Mouse (Mus musculus): ENCODE results near the gene Cryba4. TPM values are rescaled to one million over a fixed set of nuclear protein-coding genes. Genes with fewer than 3 reads are reported as not detected.

Cryba4 gene
- polyA plus RNA-seq (2012; rRNA removed), result 0.35 TPM in 1 of 2 replicates, not detected in the other

DNA sequence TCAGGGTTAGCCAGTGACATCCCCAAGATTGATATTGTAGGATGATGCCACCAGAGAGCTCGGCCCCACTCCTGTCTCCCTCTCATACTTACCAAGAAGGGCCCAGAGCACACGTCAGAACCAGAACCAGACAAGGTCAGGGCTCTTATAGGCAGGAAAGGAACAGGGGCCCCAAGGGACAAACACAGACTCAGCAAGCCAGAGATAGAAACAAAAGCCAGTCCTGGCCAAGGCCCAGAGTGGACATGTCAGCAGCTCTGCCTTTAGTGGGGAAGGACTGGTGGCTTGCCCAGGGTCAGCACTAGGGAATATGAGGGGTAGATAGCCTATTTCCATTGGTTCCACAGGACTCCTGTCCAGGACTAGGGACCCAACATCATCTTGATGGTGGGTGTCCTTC is at the start of gene Cryba4:
Gene Cryba4 (minus strand): TSS at position 119 of the 400 bp plus-strand sequence.
- Histone ChIP-seq H3K4me1 (ENCODE audit: control insufficient read depth, insufficient read depth, low read length) (0 out of 2 replicates have a peak, but pooled peaks cover 4% of the 10 kb centered on the region), H3K27ac (ENCODE audit: insufficient read depth, low read depth, low read length) (peak within 1 kb of the TSS; percentile 32; the same call in 1 of the 2 replicates), H3K36me3 (ENCODE audit: control insufficient read depth, insufficient read depth, low read length) (no peaks in the 10 kb centered on the region), H3K27me3 (replicated peaks; ENCODE audit: control insufficient read depth, insufficient read depth, low read length) (no peaks in the 10 kb centered on the region), H3K4me3 (ENCODE audit: insufficient read depth, low read depth, low read length) (no peak within 1 kb of the TSS)
- no peak for TF ChIP-seq POLR2A (IDR thresholded peaks at IDR 0.05; ENCODE audit: low read depth, low read length)
- peak; percentile 80 for DNase-seq
- WGBS, result 61% methylated on average over 2 of the region's 2 CpGs

DNA sequence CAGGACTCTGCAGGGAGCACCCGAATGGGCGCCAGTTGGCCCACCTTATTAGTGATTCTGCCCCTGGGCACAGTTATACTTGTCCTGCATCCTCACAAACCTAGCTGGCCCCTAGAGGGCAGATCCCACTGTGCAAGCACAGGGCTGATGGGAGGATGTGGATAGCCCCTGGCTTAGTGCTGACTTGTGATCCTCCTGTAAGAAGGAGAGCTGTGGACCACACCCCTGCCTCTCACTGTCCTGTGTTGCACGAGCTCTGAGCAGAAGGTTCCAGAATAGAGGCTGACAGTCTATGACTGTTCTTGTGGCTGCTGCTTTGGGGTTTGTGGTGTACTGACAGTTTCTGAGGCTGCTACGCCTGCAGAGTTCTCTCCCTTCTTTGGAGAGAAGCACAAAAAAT is 49.4 kb upstream of the Cryba4 start:
- Histone ChIP-seq H3K27ac (ENCODE audit: insufficient read depth, low read depth, low read length) (no peak overlapping the region), H3K36me3 (ENCODE audit: control insufficient read depth, insufficient read depth, low read length) (no peaks in the 10 kb centered on the region), H3K4me3 (ENCODE audit: insufficient read depth, low read depth, low read length) (no peak overlapping the region), H3K4me1 (ENCODE audit: control insufficient read depth, insufficient read depth, low read length) (peaks cover 6% of the 10 kb centered on the region), H3K27me3 (replicated peaks; ENCODE audit: control insufficient read depth, insufficient read depth, low read length) (no peaks in the 10 kb centered on the region)
- DNase-seq, result no peak
- TF ChIP-seq CTCF (conservative IDR thresholded peaks at IDR 0.05; ENCODE audit: insufficient read depth, insufficient read length, low read depth, low read length), result no peak
- no peak for TF ChIP-seq POLR2A (IDR thresholded peaks at IDR 0.05; ENCODE audit: low read depth, low read length)
- WGBS, result 84% methylated on average over 4 of the region's 4 CpGs

DNA sequence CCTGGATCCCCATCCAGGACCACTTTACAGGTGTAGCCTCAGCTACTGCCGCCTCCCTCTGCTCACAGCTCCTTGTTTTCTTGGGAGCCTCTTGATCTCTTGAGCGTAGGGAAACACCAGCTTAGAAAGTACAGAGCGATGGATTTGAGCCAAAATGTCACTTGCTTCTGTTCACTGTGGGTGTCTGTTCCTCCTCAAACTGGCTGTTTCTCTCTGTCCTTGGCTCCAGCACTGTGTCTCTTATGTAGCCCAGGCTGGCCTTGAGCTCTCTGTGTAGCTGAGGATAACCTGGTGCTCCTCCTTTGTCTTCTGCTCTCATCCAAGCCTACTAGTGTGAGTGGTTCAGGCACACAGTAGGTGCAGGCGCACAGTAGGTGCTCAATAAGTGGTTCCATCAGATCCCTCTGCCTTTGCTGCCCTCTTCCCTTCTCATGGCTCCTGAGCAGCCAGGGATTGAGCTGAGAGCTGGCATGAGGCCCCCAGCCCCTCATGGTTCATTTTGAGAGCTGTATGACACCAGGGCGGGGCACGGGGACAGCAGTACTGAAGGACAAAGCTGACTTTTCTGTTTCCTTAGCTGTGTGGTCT is 48.5 kb upstream of the Cryba4 start:
- Histone ChIP-seq H3K4me1 (ENCODE audit: control insufficient read depth, insufficient read depth, low read length) (peaks cover 6% of the 10 kb centered on the region), H3K27me3 (replicated peaks; ENCODE audit: control insufficient read depth, insufficient read depth, low read length) (no peaks in the 10 kb centered on the region), H3K36me3 (ENCODE audit: control insufficient read depth, insufficient read depth, low read length) (no peaks in the 10 kb centered on the region), H3K4me3 (ENCODE audit: insufficient read depth, low read depth, low read length) (no peak overlapping the region), H3K27ac (ENCODE audit: insufficient read depth, low read depth, low read length) (no peak overlapping the region)
- WGBS, result 86% methylated on average over 6 of the region's 6 CpGs
- DNase-seq, result no peak
- TF ChIP-seq POLR2A (IDR thresholded peaks at IDR 0.05; ENCODE audit: low read depth, low read length), result no peak
- TF ChIP-seq CTCF (conservative IDR thresholded peaks at IDR 0.05; ENCODE audit: insufficient read depth, insufficient read length, low read depth, low read length), result no peak

DNA sequence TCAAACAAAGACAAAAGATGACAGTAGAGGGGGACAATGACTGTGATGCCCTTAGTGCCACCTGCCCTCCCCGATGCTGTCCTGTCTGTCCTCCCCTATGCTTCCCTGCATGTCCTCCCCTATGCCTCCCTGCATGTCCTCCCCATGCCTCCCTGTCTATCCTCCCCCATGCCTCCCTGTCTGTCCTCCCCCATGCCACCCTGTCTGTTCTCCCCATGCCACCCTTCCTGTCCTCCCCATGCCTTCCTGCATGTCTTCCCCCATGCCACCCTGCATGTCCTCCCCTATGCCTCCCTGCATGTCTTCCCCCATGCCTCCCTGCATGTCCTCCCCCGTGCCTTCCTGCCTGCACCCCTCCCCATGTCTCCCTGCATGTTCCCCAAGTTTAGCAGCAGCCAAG is 47.8 kb upstream of the Cryba4 start:
- Histone ChIP-seq H3K36me3 (ENCODE audit: control insufficient read depth, insufficient read depth, low read length) (no peaks in the 10 kb centered on the region), H3K27ac (ENCODE audit: insufficient read depth, low read depth, low read length) (no peak overlapping the region), H3K4me3 (ENCODE audit: insufficient read depth, low read depth, low read length) (no peak overlapping the region), H3K4me1 (ENCODE audit: control insufficient read depth, insufficient read depth, low read length) (peaks cover 6% of the 10 kb centered on the region), H3K27me3 (replicated peaks; ENCODE audit: control insufficient read depth, insufficient read depth, low read length) (no peaks in the 10 kb centered on the region)
- no peak for DNase-seq
- WGBS, result 66% methylated on average over 2 of the region's 2 CpGs
- no peak for TF ChIP-seq POLR2A (IDR thresholded peaks at IDR 0.05; ENCODE audit: low read depth, low read length)
- TF ChIP-seq CTCF (conservative IDR thresholded peaks at IDR 0.05; ENCODE audit: insufficient read depth, insufficient read length, low read depth, low read length), result no peak

DNA sequence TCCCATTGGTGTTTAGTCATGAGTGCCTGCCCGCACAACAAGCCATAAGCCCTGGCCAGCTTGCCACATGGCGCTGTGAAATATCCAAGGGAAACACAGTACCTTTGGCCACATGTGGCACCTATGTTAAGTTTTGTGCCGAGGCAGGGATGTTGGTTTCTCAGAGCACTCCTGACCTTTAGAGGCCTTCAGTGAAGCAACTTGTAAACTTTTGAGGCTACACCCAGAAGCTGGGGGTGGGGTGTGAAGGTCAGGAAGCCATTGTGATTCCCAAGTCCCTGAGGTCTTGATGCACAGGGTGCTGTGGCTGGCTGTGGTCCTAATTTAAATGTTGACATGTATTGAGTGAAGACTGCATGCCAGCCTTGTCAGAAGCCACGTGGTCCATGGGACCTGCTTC is 47.1 kb upstream of the Cryba4 start:
- WGBS, result 77% methylated on average over 4 of the region's 4 CpGs
- no peak for DNase-seq
- H3K27me3 ChIP-seq (replicated peaks; ENCODE audit: control insufficient read depth, insufficient read depth, low read length), result no peaks in the 10 kb centered on the region
- H3K27ac ChIP-seq (ENCODE audit: insufficient read depth, low read depth, low read length), result no peak overlapping the region
- H3K36me3 ChIP-seq (ENCODE audit: control insufficient read depth, insufficient read depth, low read length), result no peaks in the 10 kb centered on the region
- H3K4me1 ChIP-seq (ENCODE audit: control insufficient read depth, insufficient read depth, low read length), result peaks cover 8% of the 10 kb centered on the region
- H3K4me3 ChIP-seq (ENCODE audit: insufficient read depth, low read depth, low read length), result no peak overlapping the region
- TF ChIP-seq CTCF (conservative IDR thresholded peaks at IDR 0.05; ENCODE audit: insufficient read depth, insufficient read length, low read depth, low read length), result no peak
- no peak for TF ChIP-seq POLR2A (IDR thresholded peaks at IDR 0.05; ENCODE audit: low read depth, low read length)

DNA sequence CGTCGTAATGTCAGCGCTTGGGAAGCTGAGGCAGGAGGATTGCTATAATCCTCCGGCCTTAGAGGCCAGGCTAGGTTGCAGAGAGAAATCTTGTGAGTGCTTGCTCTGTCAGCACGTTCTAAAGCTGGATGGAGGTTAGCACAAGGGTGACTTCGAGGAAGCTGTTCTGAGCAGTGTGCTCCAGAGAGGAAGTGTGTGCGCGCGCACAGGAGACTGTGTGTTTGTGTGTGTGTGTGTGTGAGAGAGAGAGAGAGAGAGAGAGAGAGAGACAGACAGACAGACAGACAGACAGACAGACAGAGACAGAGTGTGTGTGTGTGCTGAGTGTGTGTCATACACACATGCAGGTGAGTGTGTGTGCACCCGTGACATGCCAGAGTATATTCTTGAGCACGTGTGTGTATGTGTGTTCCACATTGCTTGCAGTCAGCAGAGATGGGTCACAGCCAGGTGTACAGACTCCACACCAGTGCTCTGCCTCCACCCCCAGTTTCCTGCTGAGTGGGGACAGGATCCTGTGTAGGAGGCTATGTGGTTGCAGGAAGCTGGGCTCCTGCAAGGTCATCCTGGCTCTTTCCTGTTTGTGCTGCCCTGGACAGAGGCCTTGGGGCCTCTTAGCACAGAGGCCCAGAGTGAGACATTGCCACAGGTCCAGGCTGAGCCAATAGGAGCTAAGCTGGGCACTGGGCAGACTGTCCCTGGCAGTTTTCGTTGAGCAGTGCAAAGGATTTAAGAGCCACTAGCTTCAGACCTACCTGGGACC is 46.1 kb upstream of the Cryba4 start:
- H3K4me3 ChIP-seq (ENCODE audit: insufficient read depth, low read depth, low read length), result no peak overlapping the region
- no peaks in the 10 kb centered on the region for H3K36me3 ChIP-seq (ENCODE audit: control insufficient read depth, insufficient read depth, low read length)
- no peak for TF ChIP-seq POLR2A (IDR thresholded peaks at IDR 0.05; ENCODE audit: low read depth, low read length)
- no peak for TF ChIP-seq CTCF (conservative IDR thresholded peaks at IDR 0.05; ENCODE audit: insufficient read depth, insufficient read length, low read depth, low read length)
- no peaks in the 10 kb centered on the region for H3K27me3 ChIP-seq (replicated peaks; ENCODE audit: control insufficient read depth, insufficient read depth, low read length)
- 73% methylated on average over 12 of the region's 12 CpGs for whole genome bisulfite sequencing
- H3K4me1 ChIP-seq (ENCODE audit: control insufficient read depth, insufficient read depth, low read length), result peaks cover 14% of the 10 kb centered on the region
- DNase-seq, result peak; percentile 84
- H3K27ac ChIP-seq (ENCODE audit: insufficient read depth, low read depth, low read length), result peak overlapping the region; percentile 42

DNA sequence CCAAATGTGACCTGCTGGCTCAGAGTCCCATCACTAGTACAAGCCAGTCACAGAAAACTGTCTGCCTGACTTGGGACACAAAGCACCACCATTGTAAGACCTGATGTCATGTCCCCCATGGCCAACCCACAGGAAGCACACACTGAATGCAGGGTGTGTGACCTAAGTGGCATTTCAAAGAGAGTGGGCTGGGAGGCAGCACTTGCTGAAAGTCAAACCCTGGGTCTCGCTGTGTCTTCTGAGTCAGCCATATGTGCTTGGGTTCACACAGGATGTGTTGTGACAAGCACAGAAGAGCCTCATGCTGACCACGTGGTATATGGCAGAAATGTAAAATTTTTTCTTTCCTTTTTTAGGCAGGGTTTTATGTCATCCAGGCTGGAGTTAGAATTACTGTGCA is 44.9 kb upstream of the Cryba4 start:
- H3K27ac ChIP-seq (ENCODE audit: insufficient read depth, low read depth, low read length), result no peak overlapping the region
- no peaks in the 10 kb centered on the region for H3K36me3 ChIP-seq (ENCODE audit: control insufficient read depth, insufficient read depth, low read length)
- no peak for DNase-seq
- WGBS, result 63% methylated on average over 2 of the region's 2 CpGs
- TF ChIP-seq CTCF (conservative IDR thresholded peaks at IDR 0.05; ENCODE audit: insufficient read depth, insufficient read length, low read depth, low read length) (no peak), POLR2A (IDR thresholded peaks at IDR 0.05; ENCODE audit: low read depth, low read length) (no peak)
- no peak overlapping the region for H3K4me3 ChIP-seq (ENCODE audit: insufficient read depth, low read depth, low read length)
- H3K27me3 ChIP-seq (replicated peaks; ENCODE audit: control insufficient read depth, insufficient read depth, low read length), result no peaks in the 10 kb centered on the region
- peaks cover 20% of the 10 kb centered on the region for H3K4me1 ChIP-seq (ENCODE audit: control insufficient read depth, insufficient read depth, low read length)
